Mouse (Mus musculus): Measurements from ENCODE around the gene Mapk1ip1. TPM values are rescaled to one million over a fixed set of nuclear protein-coding genes. Genes with fewer than 3 reads are reported as not detected.

The Mapk1ip1 gene
- 39.7 TPM for polyA plus RNA-seq (2015; fragmentation: Illumina TruSeq; extraction: RNeasy Lipid Tissue Mini Kit (QIAGEN cat#74804); ENCODE audit: low read depth, low replicate concordance)

DNA sequence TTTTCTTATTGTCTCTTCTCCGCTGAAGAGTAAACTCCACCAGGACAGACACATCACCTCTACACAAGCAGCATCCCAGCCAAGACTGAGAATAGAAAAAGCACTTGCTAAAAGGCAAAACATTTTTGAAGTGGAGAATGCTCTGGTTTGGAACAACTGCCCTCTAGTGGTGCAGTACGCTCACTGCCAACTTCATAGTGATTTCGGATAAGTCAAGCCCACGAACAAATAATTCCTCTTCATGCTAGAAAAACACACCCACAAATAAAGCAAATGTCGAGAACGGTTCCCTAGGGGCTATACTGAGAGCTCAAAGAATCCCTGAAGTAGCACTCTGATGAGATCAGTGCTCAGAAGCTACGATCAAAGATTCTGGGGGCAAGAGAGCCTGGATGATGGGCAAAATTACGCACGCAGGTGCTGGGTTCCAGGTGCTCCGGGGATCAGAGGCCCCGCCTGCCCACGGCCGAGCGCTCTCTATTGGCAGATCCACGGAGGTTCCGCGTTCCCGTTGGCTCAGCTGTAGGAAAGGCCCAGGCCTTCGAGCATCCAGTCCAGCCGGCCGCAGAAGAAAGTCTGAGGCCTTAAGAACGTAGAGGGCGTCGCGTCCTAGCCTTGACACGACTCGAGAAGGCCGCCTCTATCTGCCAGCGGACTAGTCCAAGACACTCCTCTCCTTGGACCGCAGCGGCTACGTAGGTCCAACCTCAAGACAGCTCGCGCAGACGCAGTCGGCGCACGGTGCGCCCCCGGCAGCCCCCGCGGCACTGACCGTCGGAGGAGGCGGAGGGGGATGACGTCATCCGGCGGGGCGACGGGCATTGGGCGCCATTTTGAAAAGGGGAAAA is at the start of gene Mapk1ip1, which contains the start of gene Ppp2r2d:
Gene Mapk1ip1, minus strand, starts transcription at position 730 of the 848 bp plus-strand sequence.
Gene Ppp2r2d, plus strand, starts transcription at position 536 of the 848 bp plus-strand sequence.

Other genes starting within 250 kb of the Mapk1ip1 start
- gene Ppp2r2d, start 194 bp downstream of the Mapk1ip1 start, polyA plus RNA-seq (2015; fragmentation: Illumina TruSeq; extraction: RNeasy Lipid Tissue Mini Kit (QIAGEN cat#74804); ENCODE audit: low read depth, low replicate concordance): 95.6 TPM
- gene Bnip3, start 63.2 kb upstream of the Mapk1ip1 start, polyA plus RNA-seq (2015; fragmentation: Illumina TruSeq; extraction: RNeasy Lipid Tissue Mini Kit (QIAGEN cat#74804); ENCODE audit: low read depth, low replicate concordance): 279 TPM
- 28.0 TPM for gene Jakmip3, start 94.5 kb upstream of the Mapk1ip1 start, polyA plus RNA-seq (2015; fragmentation: Illumina TruSeq; extraction: RNeasy Lipid Tissue Mini Kit (QIAGEN cat#74804); ENCODE audit: low read depth, low replicate concordance)
- gene Dpysl4, start 239.7 kb upstream of the Mapk1ip1 start, polyA plus RNA-seq (2015; fragmentation: Illumina TruSeq; extraction: RNeasy Lipid Tissue Mini Kit (QIAGEN cat#74804); ENCODE audit: low read depth, low replicate concordance): 32.9 TPM

Data from brain, adult 10 weeks (tissue).